Mouse (Mus musculus): ENCODE measurements around the gene Sp1.

Sp1 gene

DNA sequence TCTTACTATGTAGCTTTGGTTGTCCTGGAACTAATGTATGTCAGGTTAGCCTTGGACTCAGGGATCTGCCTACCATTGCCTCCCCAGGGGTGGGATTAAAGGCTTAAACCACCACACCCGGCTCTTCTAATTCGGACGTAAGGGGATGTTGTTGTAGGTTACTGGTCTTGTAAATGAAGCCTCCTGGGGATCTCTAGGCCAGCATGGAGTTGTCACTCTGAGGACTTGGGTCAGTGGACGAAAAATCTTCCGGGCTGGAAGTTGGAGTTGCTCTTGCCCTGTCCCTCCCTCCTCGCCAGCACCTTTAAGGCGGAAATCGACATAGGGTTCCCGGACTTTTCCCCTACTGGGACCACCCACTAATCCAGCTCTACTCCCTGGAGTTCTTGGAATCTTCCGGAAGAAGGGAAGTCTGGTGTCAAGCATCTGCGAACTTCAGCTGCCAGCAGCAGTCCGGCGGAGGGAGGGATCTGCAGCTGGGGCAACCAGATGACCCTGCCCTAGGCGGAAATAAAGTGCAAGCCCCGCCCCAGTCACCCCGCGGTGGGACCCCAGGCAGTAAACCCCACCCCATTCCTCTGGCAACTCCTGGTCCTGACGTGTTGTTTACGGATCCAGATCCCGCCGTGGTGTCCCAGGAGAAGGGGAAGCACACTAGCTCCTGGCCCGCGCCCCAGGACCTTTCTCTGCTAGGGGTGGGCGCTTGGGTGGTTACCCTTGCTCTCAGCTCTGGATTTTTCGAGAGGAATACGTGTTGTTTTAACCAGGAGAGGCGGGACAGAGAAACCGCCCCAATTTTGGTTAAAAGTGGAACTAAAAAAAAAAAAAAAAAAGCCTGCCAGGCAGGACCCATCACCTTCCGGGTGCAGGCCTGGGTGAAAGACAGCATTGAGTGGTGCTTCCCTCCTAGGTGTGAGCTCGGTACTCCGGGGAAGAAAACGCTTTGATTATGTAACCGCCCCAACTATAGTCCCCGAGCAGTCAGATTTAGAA is 6.4 kb upstream of the Sp1 start:
- in situ Hi-C loops (cut with MboI), result no loop called here

DNA sequence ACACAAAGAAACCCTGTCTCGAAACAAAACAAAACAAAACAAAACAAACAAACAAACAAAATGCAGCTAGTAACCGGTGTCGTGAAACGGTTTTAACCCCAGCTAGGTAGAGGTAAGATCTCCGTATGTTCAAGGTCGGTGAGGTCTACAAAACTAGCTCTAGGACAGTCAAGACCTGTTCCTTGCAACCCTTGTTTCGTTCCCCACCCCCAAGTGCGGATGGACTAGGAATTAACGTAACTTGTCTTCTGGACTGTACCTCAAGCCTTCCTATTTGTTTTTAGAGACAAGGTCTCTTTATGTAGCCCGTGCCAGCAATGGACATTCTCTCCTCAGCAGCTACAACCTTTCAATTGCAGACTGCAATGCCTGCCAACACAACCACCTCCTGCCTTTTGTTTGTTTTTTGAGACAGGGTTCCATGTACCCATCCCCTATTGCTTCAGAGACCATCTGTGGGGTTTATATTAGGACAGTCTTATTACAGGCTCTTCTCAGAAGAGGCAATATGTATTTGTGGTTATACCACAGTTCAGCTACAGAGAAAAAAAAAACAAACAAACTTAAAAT is 5.4 kb upstream of the Sp1 start:
- in situ Hi-C loops (cut with MboI), result no loop called here

DNA sequence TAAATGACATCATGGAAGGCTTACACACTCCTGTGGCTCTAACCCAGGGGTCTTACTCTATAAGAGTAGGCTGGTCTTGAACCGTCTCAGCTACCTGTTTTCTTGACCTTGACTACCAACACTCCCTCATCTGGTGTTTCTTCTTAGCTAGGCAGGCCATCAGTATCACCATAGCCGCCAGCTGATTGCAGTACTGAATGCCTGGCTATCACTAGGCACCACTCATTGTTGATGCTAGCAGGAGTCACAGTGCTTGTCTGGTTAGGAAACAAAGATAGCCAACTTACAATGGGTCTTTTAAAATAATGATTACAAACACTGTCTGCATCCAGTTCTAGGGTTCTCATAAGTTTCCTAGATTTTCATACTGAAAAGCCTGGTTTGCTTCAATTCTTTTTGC is 4.7 kb upstream of the Sp1 start:
- in situ Hi-C loops (cut with MboI), result no loop called here

DNA sequence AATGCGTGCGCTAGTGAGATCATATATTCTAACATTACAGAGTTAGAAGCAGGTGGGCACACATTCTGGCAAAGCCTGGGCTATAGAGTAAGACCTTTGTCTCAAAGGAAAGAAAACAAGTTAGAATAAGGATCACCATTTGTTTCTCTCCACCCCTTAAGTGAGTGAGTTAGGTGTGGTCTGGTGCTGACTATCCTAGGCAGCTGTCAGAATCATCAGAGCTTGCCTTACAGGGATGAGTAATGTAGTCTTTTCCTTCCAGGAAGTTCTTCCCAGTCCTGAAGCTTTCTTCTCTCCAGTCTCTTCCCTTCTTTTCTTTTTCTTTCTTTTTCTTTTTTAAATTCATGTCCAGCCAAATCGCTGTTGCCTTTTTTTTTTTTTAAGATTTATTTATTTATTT is 3.7 kb upstream of the Sp1 start:
- in situ Hi-C loops (cut with MboI), result no loop called here

DNA sequence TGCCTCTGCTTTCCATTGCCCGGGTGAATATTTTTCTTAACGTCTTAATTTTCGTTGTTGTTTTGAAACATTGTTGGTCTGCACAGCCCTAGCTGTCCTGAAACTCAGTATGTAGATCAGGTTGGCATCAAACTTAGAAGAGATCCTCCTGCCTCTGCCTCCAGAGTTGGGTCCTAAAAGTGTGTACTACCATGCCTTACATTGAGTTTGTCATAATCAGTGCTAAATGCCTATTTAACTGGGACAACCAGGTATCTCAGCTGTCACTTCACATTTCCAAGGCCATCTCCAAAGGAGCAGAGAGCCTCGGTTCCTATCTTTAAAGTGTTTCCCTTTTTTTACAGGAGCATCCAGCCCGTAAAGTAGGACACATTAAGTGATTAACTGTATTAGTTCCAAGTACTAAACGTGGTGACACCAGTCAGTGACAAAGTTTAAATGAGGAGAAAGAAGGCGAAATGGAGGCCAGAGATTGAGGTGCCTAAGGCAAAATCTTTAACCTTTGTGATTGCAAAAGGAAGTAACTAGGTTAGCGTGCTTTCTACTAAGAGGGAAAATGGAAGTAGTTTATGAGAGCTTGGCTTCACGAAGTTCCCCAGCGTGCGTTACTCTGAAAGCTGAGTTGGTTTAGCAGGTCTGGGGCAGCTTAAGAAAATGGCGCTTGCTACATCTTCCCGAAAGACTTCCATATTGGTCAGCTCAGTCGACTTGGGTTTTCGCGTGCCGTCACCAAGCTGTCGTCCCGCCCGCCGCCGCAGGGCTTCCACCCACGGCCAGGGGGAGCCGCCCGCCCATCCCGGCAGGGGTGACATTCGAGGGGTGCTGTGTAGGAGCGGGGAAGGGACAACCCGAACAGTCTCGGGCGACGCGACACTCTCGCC is 1.1 kb upstream of the Sp1 start:
- in situ Hi-C loops (cut with MboI), result no loop called here

DNA sequence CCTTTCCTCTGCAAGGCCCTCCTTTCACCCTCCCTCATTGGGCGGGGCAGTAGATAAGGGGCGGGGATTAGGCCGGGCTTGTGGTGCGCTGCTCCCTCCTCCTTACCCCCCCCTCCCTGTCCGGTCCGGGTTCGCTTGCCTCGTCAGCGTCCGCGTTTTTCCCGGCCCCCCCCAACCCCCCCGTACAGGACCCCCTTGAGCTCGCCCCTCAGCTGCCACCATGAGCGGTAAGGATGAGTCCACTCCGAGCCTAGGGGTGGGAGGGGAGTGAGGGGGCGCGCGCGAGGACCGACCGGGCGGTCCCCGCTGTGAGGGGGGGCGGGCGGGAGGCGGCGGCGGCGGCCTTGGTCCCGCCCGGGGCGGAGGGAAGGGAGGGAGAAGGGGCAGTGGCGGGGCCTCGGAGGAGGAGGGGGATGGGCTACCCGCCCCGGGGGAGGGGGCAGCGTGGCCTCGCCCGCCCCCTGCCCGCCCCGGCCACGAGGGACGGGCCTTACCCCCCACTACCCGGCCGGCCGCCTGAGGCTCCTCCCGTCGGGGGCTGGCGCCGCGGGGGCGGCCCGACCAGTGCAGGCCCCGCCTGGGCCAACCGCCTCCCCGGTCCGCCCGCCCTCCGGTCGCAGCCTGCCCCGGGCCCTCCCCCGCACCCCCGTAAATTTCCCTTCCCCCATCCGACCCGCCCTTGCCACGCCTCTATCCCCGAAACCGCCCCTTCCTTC is 411 bp downstream of the Sp1 start:
- in situ Hi-C loops (cut with MboI), result no loop called here

DNA sequence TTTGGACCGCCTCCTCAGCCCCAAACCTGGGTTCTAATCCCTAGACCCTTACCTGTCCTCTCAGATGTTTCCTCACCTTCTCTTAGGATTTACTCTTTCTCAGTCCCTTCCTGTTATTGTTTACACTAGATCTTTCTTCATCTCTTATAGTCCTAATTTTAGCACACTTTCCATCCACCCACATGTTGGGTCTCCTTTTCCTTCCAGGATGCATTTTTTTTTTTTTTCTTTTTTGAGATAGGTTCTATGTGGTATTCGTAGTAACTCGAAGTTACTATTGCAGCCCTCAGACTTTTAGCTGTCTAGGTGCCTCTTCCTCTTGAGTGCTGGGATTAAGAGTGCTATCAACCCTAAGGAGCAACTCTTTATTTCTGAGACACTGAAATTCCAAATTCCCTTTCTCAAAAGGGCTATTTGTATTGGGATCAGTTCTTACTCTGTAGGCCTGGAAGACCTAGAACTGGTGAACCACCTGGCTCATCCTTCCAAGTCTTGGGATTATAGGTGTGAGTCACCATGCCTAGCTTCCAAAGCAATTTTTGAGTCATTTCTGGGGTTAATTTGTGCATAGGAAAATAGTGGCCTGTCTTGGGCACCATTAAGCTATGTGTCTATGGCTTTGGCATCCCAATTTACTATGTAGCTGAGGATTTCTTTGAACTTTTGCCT is 1.1 kb downstream of the Sp1 start:
- in situ Hi-C loops (cut with MboI), result no loop called here

DNA sequence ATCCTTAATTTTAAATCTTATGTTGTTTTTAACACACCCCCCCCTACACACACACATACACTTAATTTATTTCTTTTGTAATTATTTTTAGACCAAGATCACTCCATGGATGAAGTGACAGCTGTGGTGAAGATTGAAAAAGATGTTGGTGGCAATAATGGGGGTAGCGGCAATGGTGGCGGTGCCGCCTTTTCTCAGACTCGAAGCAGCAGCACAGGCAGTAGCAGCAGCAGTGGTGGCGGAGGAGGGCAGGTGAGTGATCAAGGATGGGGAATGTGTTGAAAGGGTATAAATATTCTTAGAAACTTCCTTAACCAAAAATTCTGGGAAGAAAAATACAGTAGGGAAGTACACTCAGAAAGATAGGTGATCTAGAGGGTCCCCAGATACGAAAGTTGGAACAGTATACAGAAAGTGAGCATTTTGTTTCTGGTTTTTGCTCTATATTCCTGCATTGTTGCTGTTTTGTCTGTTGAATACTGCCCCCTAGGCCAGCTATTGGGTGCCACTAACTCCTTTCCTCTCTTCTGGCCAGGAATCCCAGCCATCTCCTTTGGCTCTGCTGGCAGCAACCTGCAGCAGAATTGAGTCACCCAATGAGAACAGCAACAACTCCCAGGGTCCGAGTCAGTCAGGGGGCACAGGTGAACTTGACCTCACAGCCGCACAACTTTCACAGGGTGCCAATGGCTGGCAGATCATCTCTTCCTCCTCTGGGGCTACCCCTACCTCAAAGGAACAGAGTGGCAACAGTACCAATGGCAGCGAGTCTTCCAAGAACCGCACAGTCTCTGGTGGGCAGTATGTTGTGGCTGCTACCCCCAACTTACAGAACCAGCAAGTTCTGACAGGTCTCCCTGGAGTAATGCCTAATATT is 2.0 kb downstream of the Sp1 start:
- in situ Hi-C loops (cut with MboI), result no loop called here

DNA sequence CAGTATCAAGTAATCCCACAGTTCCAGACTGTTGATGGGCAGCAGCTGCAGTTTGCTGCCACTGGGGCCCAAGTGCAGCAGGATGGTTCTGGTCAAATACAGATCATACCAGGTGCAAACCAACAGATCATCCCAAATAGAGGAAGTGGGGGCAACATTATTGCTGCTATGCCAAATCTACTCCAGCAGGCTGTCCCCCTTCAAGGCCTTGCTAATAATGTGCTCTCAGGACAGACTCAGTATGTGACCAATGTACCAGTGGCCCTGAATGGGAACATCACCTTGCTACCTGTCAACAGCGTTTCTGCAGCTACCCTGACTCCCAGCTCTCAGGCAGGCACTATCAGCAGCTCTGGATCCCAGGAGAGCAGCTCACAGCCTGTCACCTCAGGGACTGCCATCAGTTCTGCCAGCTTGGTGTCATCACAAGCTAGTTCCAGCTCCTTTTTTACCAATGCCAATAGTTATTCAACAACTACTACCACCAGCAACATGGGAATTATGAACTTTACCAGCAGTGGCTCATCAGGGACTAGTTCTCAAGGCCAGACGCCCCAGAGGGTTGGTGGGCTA is 2.7 kb downstream of the Sp1 start:
- in situ Hi-C loops (cut with MboI), result no loop called here

DNA sequence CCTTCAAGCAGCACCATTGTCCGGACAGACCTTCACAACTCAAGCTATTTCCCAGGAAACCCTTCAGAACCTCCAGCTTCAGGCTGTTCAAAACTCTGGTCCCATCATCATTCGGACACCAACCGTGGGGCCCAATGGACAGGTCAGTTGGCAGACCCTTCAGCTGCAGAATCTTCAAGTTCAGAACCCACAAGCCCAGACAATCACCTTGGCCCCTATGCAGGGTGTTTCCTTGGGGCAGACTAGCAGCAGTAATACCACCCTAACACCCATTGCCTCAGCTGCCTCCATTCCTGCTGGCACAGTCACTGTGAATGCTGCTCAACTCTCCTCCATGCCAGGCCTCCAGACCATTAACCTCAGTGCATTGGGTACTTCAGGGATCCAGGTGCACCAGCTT is 3.3 kb downstream of the Sp1 start:
- in situ Hi-C loops (cut with MboI), result no loop called here

DNA sequence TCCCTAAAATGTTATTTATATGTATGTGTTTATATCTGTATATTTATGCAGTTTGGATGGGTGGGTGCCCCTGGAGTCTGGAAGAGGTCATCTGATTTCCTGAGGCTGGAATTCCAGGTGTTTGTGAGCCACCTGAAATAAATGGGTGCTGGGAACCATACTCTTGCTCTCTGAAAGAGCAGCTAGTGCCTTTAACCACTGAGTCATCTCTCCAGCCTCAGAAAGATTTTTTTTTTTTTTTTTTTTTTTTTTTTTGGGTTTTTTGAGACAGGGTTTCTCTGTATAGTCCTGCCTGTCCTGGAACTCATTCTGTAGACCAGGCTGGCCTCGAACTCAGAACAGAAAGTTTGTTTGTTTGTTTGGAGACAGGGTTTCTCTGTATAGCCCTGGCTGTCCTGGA is 5.1 kb downstream of the Sp1 start:
- in situ Hi-C loops (cut with MboI), result no loop called here

DNA sequence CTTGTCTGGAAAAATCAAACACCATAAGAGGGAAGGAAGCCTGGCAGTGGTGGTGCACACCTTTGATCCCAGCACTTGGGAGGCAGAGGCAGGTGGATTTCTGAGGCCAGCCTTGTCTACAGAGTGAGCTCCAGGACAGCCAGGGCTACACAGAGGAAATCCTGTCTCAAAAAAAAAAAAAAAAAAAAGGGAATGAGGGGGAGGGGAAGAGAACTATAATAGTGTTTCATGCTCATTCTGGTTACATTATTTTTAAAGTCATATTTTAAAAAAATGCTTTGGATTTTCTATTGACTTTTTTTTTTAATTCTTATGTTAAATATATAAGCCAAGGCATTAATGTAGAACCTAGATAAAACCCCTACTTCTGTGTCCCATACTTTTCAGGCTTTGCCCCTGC is 7.7 kb downstream of the Sp1 start:
- in situ Hi-C loops (cut with MboI), result no loop called here

DNA sequence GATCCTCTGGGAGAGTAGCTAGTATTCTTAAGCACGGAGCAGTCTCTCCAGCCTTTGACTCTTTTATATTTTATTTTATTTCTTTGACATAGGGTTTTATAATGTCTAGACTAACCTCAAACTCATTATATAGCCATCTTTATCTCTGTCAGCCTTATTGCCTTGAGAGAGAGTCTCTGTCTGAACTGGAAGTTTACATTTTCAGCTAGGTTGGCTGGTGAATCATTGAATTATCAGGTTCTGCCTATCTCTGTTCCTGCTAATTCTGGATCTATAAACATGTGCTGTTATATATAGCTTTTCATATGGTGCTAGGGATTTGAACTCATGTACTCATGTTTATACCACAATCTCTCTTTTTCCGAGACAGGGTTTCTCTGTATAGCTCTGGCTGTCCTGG is 11.6 kb downstream of the Sp1 start:
- in situ Hi-C loops (cut with MboI), result no loop called here

DNA sequence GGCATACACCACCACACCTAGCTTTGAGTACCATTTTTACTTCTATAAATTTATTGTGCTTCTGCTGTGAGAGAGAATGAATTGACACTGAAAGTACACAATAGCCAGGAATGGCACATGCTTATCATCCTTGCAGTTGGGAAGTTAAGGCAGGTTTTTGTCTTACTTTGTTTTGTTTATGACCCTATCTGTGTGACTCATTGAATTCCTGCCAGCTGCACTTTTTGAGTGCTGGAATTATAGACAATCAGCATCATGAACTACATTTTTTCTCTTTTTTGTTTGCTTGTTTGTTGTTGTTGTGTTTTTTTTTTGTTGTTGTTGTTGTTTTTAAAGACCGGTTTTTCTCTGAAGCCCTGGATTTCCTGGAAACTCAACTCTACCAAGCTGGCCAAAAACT is 15.0 kb downstream of the Sp1 start:
- in situ Hi-C loops (cut with MboI), result no loop called here

DNA sequence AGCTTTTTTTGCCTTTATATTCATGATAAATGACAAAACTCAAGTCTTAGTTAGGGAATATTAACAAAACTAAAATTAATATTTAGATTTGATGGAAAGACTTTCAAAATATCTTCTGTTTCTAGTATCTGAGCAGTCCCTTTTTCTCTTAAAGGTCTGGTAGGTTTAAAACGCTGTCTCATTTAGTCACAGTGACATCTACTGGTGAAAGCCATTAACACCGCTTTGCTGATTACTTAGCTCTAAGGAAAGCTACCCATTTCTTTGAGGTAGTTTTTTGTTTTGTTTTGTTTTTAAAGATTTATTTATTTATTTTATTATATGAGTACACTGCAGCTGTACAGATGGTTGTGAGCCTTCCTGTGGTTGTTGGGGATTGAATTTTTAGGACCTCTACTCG is 15.5 kb downstream of the Sp1 start:
- in situ Hi-C loops (cut with MboI), result no loop called here

DNA sequence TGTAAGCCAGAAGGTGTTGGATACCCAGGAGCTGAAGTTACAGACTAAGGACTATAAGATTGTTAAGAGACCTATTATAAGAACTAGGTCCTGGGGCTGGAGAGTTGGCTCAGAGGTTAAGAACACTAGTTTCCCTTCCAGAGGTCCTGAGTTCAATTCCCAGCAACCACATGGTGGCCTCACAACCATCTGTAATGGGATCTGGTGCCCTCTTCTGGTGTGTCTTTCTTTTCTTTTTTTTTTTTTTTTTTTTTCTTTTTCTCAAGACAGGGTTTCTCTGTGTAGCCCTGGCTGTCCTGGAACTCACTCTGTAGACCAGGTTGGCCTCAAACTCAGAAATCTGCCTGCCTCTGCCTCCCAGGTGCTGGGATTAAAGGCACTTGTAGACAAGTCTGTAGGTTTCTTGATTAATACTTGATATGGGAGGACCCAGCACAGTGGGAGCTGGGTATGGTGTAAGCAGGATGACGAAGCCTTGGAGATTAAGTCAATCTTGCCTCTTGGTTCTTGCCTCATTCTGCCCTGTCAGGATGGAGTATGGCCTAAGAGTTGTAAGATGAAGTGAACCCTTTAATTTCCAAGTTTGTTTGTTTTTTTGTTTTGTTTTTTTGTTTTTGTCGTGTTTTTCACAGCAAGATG is 17.8 kb downstream of the Sp1 start:
- in situ Hi-C loops (cut with MboI), result no loop called here

DNA sequence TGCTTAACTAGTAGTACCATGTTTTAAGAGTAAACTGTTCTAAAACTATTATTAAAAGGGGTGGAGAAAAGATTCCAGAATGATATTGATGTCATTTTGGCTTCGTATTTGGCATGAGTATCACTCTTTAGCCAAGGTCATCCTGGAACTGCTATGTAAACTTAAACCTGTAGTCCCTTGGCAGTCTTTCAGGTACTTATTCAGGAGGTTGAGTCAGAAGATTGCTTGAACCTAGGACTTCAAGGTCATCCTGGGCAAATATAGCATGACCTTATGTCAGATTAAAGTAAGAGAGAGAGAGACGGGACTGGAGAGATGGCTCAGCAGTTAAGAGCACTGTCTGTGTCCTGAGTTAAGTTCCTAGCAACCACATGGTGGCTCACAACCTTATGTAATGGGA is 18.7 kb downstream of the Sp1 start:
- in situ Hi-C loops (cut with MboI), result no loop called here

DNA sequence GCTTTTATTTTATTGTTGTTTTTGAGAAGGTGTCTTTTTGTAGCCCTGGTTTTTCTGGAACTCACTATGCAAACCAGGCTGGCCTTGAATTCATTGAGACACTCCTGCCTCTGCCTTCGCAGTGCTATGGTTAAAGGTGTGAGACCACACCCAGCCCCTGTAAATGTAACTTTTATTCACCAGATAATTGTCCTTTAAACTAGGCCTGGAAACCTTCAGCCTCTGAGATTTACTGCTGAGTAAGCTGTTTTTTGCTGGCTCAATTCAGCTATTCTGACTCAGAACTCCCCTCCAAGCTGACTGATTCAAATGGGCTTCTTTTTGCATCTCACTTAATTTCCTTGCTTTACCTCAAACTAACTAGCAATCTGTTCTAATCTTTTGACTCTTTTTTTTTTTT is 21.0 kb downstream of the Sp1 start:
- in situ Hi-C loops (cut with MboI), result no loop called here

DNA sequence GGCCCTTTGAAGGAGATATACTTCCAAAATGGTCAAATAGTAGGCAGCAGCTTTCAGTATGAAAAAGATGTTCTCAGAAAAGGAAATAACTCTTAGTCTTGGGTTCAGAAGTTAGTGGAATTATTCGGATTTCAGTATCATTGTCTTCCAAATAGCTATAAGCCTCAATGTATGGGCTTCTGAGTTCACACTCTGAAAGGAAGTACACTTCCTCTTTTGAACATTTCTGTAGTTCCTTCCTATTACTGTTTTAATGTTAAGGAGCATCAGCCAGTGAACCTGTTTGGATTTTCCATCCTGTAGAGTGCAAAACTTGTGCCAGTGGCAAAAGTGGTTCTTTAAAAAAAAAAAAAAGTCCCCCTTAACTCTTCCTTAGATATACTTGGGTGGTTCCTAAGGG is 26.1 kb downstream of the Sp1 start:
- in situ Hi-C loops (cut with MboI), result no loop called here

DNA sequence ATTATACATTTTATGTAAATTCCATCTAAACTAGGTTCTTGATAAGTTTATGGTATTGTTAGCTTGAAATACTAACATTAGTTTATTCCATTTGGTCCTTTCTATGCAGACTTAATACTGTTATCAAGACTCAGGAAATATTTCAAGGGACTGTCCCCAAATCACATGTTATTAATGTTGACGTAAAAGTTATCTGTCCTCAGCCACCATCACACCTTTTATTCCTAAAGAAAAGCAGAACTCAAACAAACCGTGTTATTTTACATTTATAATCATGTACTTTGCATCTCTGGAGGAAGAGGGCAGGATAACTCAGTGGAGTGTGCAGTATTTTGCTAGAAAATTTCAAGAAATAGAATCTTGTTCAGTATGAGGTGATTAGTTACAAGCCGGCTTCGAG is 27.2 kb downstream of the Sp1 start:
- in situ Hi-C loops (cut with MboI), result no loop called here
